Mouse (Mus musculus) kidney, embryonic 16.5 days (tissue): ENCODE measurements around the gene Klc3. TPM values are rescaled to one million over a fixed set of nuclear protein-coding genes. Genes with fewer than 3 reads are reported as not detected.

Experiments used
- ATAC-seq: fragments of 200-750 bp; cut with Nextera tagmentation; 2 replicates; pipeline ENCODE4 v1.8.0; 2017; ENCODE audit warnings: moderate TSS enrichment; ENCODE audit not compliant: low FRiP score, low TSS enrichment
- H3K27ac ChIP-seq: fragments of 300-500 bp; sonication (generic); 2 replicates; pipeline ENCODE4 v1.5.1; 2014; ENCODE audit warnings: low read length
- H3K27me3 ChIP-seq: fragments of 300-500 bp; sonication (generic); 2 replicates; pipeline ENCODE4 v1.6.1; 2014; ENCODE audit warnings: low read length, control low read depth, mixed read lengths; ENCODE audit not compliant: insufficient read depth
- H3K36me3 ChIP-seq: fragments of 300-500 bp; sonication (generic); 2 replicates; pipeline ENCODE4 v1.6.1; 2014; ENCODE audit warnings: low read length, control low read depth, mixed read lengths; ENCODE audit not compliant: insufficient read depth
- H3K4me1 ChIP-seq: fragments of 300-500 bp; sonication (generic); 2 replicates; pipeline ENCODE4 v1.6.1; 2014; ENCODE audit warnings: low read length, control low read depth, mixed read lengths; ENCODE audit not compliant: insufficient read depth
- H3K4me2 ChIP-seq: fragments of 300-500 bp; sonication (generic); replicated peaks from 2 replicates; pipeline ENCODE4 v1.6.1; 2014; ENCODE audit warnings: low read depth, low read length
- H3K4me3 ChIP-seq: fragments of 300-500 bp; sonication (generic); 2 replicates; pipeline ENCODE4 v1.5.1; 2014; ENCODE audit warnings: mild to moderate bottlenecking, low read length
- H3K9ac ChIP-seq: fragments of 300-500 bp; sonication (generic); replicated peaks from 2 replicates; pipeline ENCODE4 v1.6.1; 2014; ENCODE audit warnings: low read length
- H3K9me3 ChIP-seq: fragments of 300-500 bp; sonication (generic); 2 replicates; pipeline ENCODE4 v1.6.1; 2016; ENCODE audit warnings: low read length, control low read depth
- WGBS: fragments of 180-500 bp; shearing (Covaris S2); extraction: QIAGEN DNeasy Blood & Tissue Kit; methylation state at CpG from one replicate; pipeline ENCODE4 v1.1.7; 2014; 5-methylcytosine and 5-hydroxymethylcytosine counted together
- polyA plus RNA-seq: library from polyadenylated mRNA; unstranded; fragments of >200 nt; fragmentation: Nextera tagmentation; extraction: Ambion mirVana; gene quantifications from 2 replicates; pipeline ENCODE4 v1.2.1, GENCODE M21; 2015

The Klc3 gene
- polyA plus RNA-seq, 1 experiment from 2014 or later, result 7.0 TPM

DNA sequence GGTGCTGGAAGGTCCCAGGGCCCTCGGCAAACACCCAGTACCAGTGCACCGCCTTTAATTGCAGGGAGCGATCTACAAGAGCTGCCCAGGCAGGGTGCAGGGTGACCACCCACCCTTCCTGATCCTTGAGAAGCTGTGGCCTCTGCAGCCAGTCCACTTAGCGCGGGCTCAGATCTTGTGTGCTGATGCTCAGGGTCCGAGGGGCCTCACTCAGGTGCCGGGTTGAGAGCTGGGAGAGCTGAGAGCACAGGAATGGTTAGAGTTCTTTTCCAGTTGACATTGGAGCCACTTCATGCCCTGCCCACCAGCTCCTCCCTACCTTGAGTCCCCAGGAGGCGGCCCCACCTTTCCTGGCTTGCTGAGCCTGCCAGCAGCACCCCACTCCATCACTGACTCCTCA is 9.4 kb downstream of the Klc3 start:
- Histone ChIP-seq H3K36me3 (peaks cover 62% of the 10 kb centered on the region), H3K4me1 (peaks cover 4% of the 10 kb centered on the region), H3K4me2 (no peak overlapping the region), H3K9ac (no peak overlapping the region), H3K27me3 (no peaks in the 10 kb centered on the region), H3K4me3 (no peak overlapping the region), H3K9me3 (no peaks in the 10 kb centered on the region), H3K27ac (no peak overlapping the region)
- WGBS, result 86% methylated on average over 8 of the region's 8 CpGs
- ATAC-seq, result no peak

DNA sequence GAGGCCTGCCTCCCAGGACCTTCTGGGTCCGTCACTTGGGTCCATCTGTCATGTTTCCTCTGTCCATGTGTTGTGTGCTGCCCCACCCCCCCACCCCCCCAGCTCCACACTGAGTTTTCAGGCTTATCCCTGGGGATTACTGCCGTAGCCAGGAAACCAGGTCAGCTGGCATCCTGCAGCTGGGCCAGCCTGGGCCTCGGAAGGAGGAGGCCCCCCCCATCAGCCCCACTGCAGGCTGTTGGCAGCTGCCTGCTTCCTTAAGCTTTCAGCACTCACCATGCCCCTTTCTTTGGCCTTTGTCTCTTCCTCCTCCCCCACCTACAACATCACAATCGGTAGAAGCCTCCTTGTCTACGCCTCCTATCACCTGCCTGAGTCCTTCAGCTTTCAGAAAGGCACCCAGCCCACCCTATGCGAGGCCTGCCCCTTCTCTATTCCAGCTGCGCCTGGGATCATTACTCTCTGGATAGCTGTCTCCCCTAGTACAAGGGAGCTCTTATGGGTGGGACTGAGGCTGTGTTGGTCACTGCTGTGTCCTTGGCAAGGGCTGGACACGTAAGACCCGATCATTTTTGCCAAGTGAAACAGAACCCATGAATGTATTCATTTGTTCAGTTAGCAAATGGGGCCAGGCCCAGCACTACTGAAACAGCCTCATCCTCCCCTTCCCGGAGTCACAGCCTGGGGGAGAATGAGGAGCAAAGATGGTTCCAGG is 15.0 kb downstream of the Klc3 start:
- Histone ChIP-seq H3K4me3 (no peak overlapping the region), H3K9ac (no peak overlapping the region), H3K27ac (no peak overlapping the region), H3K27me3 (no peaks in the 10 kb centered on the region), H3K9me3 (no peaks in the 10 kb centered on the region), H3K36me3 (peaks cover 86% of the 10 kb centered on the region), H3K4me1 (no peaks in the 10 kb centered on the region), H3K4me2 (no peak overlapping the region)
- ATAC-seq, result no peak
- 83% methylated on average over 10 of the region's 10 CpGs for WGBS

- 92% methylated on average over 9 of the region's 9 CpGs for WGBS
- Histone ChIP-seq H3K4me3 (no peak overlapping the region), H3K27ac (no peak overlapping the region), H3K4me1 (peaks cover 11% of the 10 kb centered on the region), H3K36me3 (peaks cover 39% of the 10 kb centered on the region), H3K27me3 (no peaks in the 10 kb centered on the region), H3K9ac (no peak overlapping the region), H3K4me2 (no peak overlapping the region), H3K9me3 (no peaks in the 10 kb centered on the region)
- ATAC-seq, result no peak
Observed at GRCm38 (mm10) chr7:19383708-19384107, 20.2 kb downstream of the Klc3 start.

DNA sequence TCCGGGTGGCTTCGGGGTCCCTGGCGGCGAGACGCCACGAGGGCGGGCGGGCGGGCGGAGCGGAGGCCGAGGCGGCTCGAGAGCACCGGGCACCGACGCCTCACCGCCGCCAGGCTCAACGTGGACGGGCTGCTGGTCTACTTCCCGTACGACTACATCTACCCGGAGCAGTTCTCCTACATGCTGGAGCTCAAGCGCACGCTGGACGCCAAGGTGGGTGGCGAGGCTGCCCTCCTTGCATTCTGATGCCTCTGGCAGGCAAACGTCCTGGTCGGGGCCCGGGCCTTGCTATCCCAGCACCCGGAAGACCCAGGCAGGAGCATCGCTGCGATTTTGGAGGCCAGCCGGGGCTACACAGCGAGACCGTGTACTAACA is 21.8 kb downstream of the Klc3 start:
- WGBS, result 0% methylated on average over 31 of the region's 37 CpGs
- Histone ChIP-seq H3K27ac (no peak overlapping the region), H3K9me3 (no peaks in the 10 kb centered on the region), H3K36me3 (peaks cover 27% of the 10 kb centered on the region), H3K4me1 (peaks cover 11% of the 10 kb centered on the region), H3K4me3 (peak overlapping the region; percentile 80), H3K4me2 (peak overlapping the region; percentile 89), H3K27me3 (no peaks in the 10 kb centered on the region), H3K9ac (peak overlapping the region; percentile 72)
- ATAC-seq, result peak; percentile 66

- Histone ChIP-seq H3K36me3 (peaks cover 21% of the 10 kb centered on the region), H3K27ac (no peak within 1 kb of the TSS), H3K27me3 (no peaks in the 10 kb centered on the region), H3K4me3 (peak within 1 kb of the TSS; percentile 80), H3K4me2 (peak within 1 kb of the TSS; percentile 89), H3K4me1 (peaks cover 11% of the 10 kb centered on the region), H3K9ac (peak within 1 kb of the TSS; percentile 72), H3K9me3 (no peaks in the 10 kb centered on the region)
- ATAC-seq, result peak; percentile 95
- 5% methylated on average over 43 of the region's 48 CpGs for WGBS
Observed at GRCm38 (mm10) chr7:19381377-19382165, 22.3 kb downstream of the Klc3 start, which contains the start of gene Ercc2. Gene Ercc2, plus strand, starts transcription at chr7:19382010.

- Histone ChIP-seq H3K9me3 (no peaks in the 10 kb centered on the region), H3K4me2 (no peak overlapping the region), H3K27me3 (no peaks in the 10 kb centered on the region), H3K27ac (no peak overlapping the region), H3K4me1 (peaks cover 6% of the 10 kb centered on the region), H3K4me3 (no peak overlapping the region), H3K9ac (no peak overlapping the region), H3K36me3 (0 out of 2 replicates have a peak, but pooled peaks cover 2% of the 10 kb centered on the region)
- ATAC-seq, result no peak
- 66% methylated on average over 8 of the region's 8 CpGs for WGBS
Observed at GRCm38 (mm10) chr7:19378049-19378448, 25.9 kb downstream of the Klc3 start.

DNA sequence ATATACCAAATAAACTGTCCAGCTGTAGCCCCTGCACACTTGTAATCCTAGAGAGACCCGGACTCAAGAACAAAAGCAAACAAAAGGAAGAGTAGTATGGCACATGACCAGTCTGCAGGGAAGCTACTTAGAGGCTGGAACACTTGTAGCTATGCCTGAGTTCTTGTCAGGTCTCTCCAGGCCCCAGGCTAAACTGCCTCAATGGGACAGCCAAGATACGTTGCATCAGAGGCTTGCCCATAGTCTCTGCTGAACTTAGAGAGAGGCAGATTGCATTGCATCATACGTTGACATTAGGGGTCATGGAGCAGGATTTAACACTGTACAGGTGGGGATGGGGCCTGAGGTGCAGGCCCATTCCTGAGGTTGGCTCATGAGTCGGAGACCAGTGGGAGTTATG is 27.9 kb downstream of the Klc3 start:
- Histone ChIP-seq H3K36me3 (0 out of 2 replicates have a peak, but pooled peaks cover 2% of the 10 kb centered on the region), H3K4me2 (no peak overlapping the region), H3K4me1 (no peaks in the 10 kb centered on the region), H3K9ac (no peak overlapping the region), H3K27me3 (no peaks in the 10 kb centered on the region), H3K9me3 (no peaks in the 10 kb centered on the region), H3K4me3 (no peak overlapping the region), H3K27ac (no peak overlapping the region)
- ATAC-seq, result no peak
- WGBS, result 91% methylated on average over 4 of the region's 4 CpGs

GRCm38 (mm10) chr7:19375368-19375767 is 28.5 kb downstream of the Klc3 start:
- Histone ChIP-seq H3K4me1 (no peaks in the 10 kb centered on the region), H3K9ac (no peak overlapping the region), H3K27me3 (no peaks in the 10 kb centered on the region), H3K36me3 (0 out of 2 replicates have a peak, but pooled peaks cover 2% of the 10 kb centered on the region), H3K9me3 (no peaks in the 10 kb centered on the region), H3K4me2 (no peak overlapping the region), H3K27ac (no peak overlapping the region), H3K4me3 (no peak overlapping the region)
- 77% methylated on average over 18 of the region's 18 CpGs for WGBS
- ATAC-seq, result no peak

DNA sequence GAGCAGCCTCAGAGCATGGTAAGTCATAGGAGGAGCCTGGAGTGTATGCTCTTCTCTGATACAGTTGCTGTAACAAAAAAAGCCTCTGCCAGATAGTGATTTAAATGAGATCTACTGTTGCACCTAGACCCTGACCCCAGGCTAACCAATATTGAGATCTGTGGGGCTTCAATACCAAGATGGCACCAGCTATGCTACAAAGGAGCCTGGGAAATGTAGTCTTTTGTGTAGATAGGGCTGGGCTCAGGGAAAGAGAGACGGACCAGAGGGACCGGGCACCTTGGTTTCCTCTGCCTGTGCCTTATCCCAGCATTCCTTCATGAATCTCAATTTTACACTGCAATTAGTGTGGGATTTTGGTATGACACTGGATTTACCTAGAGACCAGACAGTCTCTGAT is 30.5 kb downstream of the Klc3 start:
- no peaks in the 10 kb centered on the region for H3K27me3 ChIP-seq
- peaks cover 4% of the 10 kb centered on the region; the same call in 1 of the 2 replicates for H3K4me1 ChIP-seq
- no peak overlapping the region for H3K9ac ChIP-seq
- no peak overlapping the region for H3K4me3 ChIP-seq
- H3K4me2 ChIP-seq, result no peak overlapping the region
- H3K9me3 ChIP-seq, result no peaks in the 10 kb centered on the region
- ATAC-seq, result no peak
- 0 out of 2 replicates have a peak, but pooled peaks cover 2% of the 10 kb centered on the region for H3K36me3 ChIP-seq
- 96% methylated on average over 2 of the region's 2 CpGs for WGBS
- H3K27ac ChIP-seq, result no peak overlapping the region
